Mouse (Mus musculus) intestine, embryonic 14.5 days (tissue): ENCODE data around the gene Gm42906. TPM values are rescaled to one million over a fixed set of nuclear protein-coding genes. Genes with fewer than 3 reads are reported as not detected.
A peak's percentile ranks its signal among the peaks of the same experiment; 100 is the strongest.

Experiments
- ATAC-seq: fragments of 200-750 bp; cut with Nextera tagmentation; replicated peaks from 2 replicates; pipeline ENCODE4 v1.8.0; 2017; ENCODE audit warnings: low read depth, moderate number of reproducible peaks, moderate TSS enrichment, moderate library complexity; ENCODE audit not compliant: low FRiP score, low TSS enrichment
- DNase-seq: peaks from one replicate; pipeline ENCODE4 v3.0.0-alpha.2; 2018; ENCODE audit warnings: low spot score
- H3K27ac ChIP-seq: fragments of 300-500 bp; sonication (generic); 2 replicates; pipeline ENCODE4 v1.5.1; 2014; ENCODE audit warnings: low read depth, mild to moderate bottlenecking, control low read depth
- H3K27me3 ChIP-seq: fragments of 300-500 bp; sonication (generic); replicated peaks from 2 replicates; pipeline ENCODE4 v1.6.1; 2014; ENCODE audit warnings: low read length, control low read depth; ENCODE audit not compliant: control insufficient read depth, insufficient read depth
- H3K36me3 ChIP-seq: fragments of 300-500 bp; sonication (generic); 2 replicates; pipeline ENCODE4 v1.6.1; 2014; ENCODE audit warnings: low read length, control low read depth; ENCODE audit not compliant: control insufficient read depth, insufficient read depth
- H3K4me1 ChIP-seq: fragments of 300-500 bp; sonication (generic); replicated peaks from 2 replicates; pipeline ENCODE4 v1.6.1; 2014; ENCODE audit warnings: low read length, control low read depth, mixed read lengths; ENCODE audit not compliant: control insufficient read depth, insufficient read depth
- H3K4me2 ChIP-seq: fragments of 300-500 bp; sonication (generic); 2 replicates; pipeline ENCODE4 v1.6.1; 2014; ENCODE audit warnings: low read length
- H3K4me3 ChIP-seq: fragments of 300-500 bp; sonication (generic); 2 replicates; pipeline ENCODE4 v1.5.1; 2014; ENCODE audit warnings: low read depth, low read length, control low read depth, mixed read lengths
- H3K9ac ChIP-seq: fragments of 300-500 bp; sonication (generic); 2 replicates; pipeline ENCODE4 v1.6.1; 2014; ENCODE audit warnings: mild to moderate bottlenecking, low read length
- H3K9me3 ChIP-seq: fragments of 300-500 bp; sonication (generic); 2 replicates; pipeline ENCODE4 v1.6.1; 2016; ENCODE audit warnings: low read length, control low read depth; ENCODE audit not compliant: control insufficient read depth
- whole genome bisulfite sequencing: fragments of 180-500 bp; shearing (Covaris S2); extraction: QIAGEN DNeasy Blood & Tissue Kit; methylation state at CpG from one replicate; pipeline ENCODE4 v1.1.7; 2014; 5-methylcytosine and 5-hydroxymethylcytosine counted together
- polyA plus RNA-seq: library from polyadenylated mRNA; unstranded; fragments of >200 nt; fragmentation: Nextera tagmentation; extraction: Ambion mirVana; gene quantifications from 2 replicates; pipeline ENCODE4 v1.2.1, GENCODE M21; 2014

The Gm42906 gene
- polyA plus RNA-seq, 1 experiment from 2014 or later, result not detected

GRCm38 (mm10) chr5:151379210-151379609, 48.8 kb downstream of the Gm42906 start:
- ATAC-seq, result no peak
- H3K9ac ChIP-seq, result no peak overlapping the region
- no peaks in the 10 kb centered on the region for H3K36me3 ChIP-seq
- H3K4me2 ChIP-seq, result no peak overlapping the region
- H3K9me3 ChIP-seq, result no peaks in the 10 kb centered on the region
- WGBS, result 77% methylated on average over 2 of the region's 2 CpGs
- no peak for DNase-seq
- no peaks in the 10 kb centered on the region for H3K4me1 ChIP-seq
- no peak overlapping the region for H3K27ac ChIP-seq
- no peak overlapping the region for H3K4me3 ChIP-seq
- H3K27me3 ChIP-seq, result no peaks in the 10 kb centered on the region

- no peak for DNase-seq
- no peak overlapping the region for H3K4me2 ChIP-seq
- no peak overlapping the region for H3K27ac ChIP-seq
- WGBS, result 72% methylated on average over 4 of the region's 4 CpGs
- H3K4me1 ChIP-seq, result no peaks in the 10 kb centered on the region
- H3K27me3 ChIP-seq, result no peaks in the 10 kb centered on the region
- no peak for ATAC-seq
- no peak overlapping the region for H3K4me3 ChIP-seq
- no peaks in the 10 kb centered on the region for H3K36me3 ChIP-seq
- H3K9ac ChIP-seq, result no peak overlapping the region
- no peaks in the 10 kb centered on the region for H3K9me3 ChIP-seq
Measured at GRCm38 (mm10) chr5:151376931-151377330, 51.0 kb downstream of the Gm42906 start.

GRCm38 (mm10) chr5:151374825-151375224, 53.1 kb downstream of the Gm42906 start:
- WGBS, result 59% methylated on average over 2 of the region's 2 CpGs
- no peaks in the 10 kb centered on the region for H3K4me1 ChIP-seq
- no peak overlapping the region for H3K4me3 ChIP-seq
- ATAC-seq, result no peak
- H3K9ac ChIP-seq, result no peak overlapping the region
- no peaks in the 10 kb centered on the region for H3K27me3 ChIP-seq
- no peaks in the 10 kb centered on the region for H3K9me3 ChIP-seq
- H3K27ac ChIP-seq, result no peak overlapping the region
- no peaks in the 10 kb centered on the region for H3K36me3 ChIP-seq
- no peak overlapping the region for H3K4me2 ChIP-seq
- no peak for DNase-seq

- Histone ChIP-seq H3K4me3 (no peak overlapping the region), H3K9me3 (no peaks in the 10 kb centered on the region), H3K27me3 (no peaks in the 10 kb centered on the region), H3K36me3 (no peaks in the 10 kb centered on the region), H3K4me1 (peaks cover 13% of the 10 kb centered on the region), H3K4me2 (no peak overlapping the region), H3K9ac (no peak overlapping the region), H3K27ac (no peak overlapping the region)
- DNase-seq (no peak), ATAC-seq (no peak)
- WGBS, result 85% methylated on average over 2 of the region's 2 CpGs
Measured at GRCm38 (mm10) chr5:151371130-151371529, 56.8 kb downstream of the Gm42906 start.

GRCm38 (mm10) chr5:151369306-151369721, 58.6 kb downstream of the Gm42906 start:
- H3K4me3 ChIP-seq, result peak overlapping the region; percentile 46
- DNase-seq, result peak; percentile 63
- 38% methylated on average over 5 of the region's 5 CpGs for WGBS
- peaks cover 13% of the 10 kb centered on the region for H3K4me1 ChIP-seq
- H3K9me3 ChIP-seq, result no peaks in the 10 kb centered on the region
- H3K9ac ChIP-seq, result peak overlapping the region; percentile 90
- H3K4me2 ChIP-seq, result peak overlapping the region; percentile 80
- H3K27me3 ChIP-seq, result no peaks in the 10 kb centered on the region
- no peaks in the 10 kb centered on the region for H3K36me3 ChIP-seq
- no peak for ATAC-seq
- peak overlapping the region; percentile 99 for H3K27ac ChIP-seq

- DNase-seq (peak; percentile 99), ATAC-seq (peak; percentile 98)
- Histone ChIP-seq H3K4me3 (peak overlapping the region; percentile 59), H3K36me3 (no peaks in the 10 kb centered on the region), H3K4me2 (peak overlapping the region; percentile 80), H3K9me3 (no peaks in the 10 kb centered on the region), H3K4me1 (peaks cover 13% of the 10 kb centered on the region), H3K27me3 (no peaks in the 10 kb centered on the region), H3K9ac (peak overlapping the region; percentile 90), H3K27ac (peak overlapping the region; percentile 99)
- WGBS, result under 1% methylated on average over 75 of the region's 75 CpGs
Measured at GRCm38 (mm10) chr5:151368395-151369190, 59.4 kb downstream of the Gm42906 start.

GRCm38 (mm10) chr5:151367881-151368394, 60.0 kb downstream of the Gm42906 start:
- no peaks in the 10 kb centered on the region for H3K36me3 ChIP-seq
- H3K27ac ChIP-seq, result peak overlapping the region; percentile 99
- H3K4me1 ChIP-seq, result peaks cover 13% of the 10 kb centered on the region
- H3K4me3 ChIP-seq, result peak overlapping the region; percentile 59
- H3K4me2 ChIP-seq, result peak overlapping the region; percentile 74
- peak; percentile 32 for ATAC-seq
- H3K9ac ChIP-seq, result peak overlapping the region; percentile 79
- H3K27me3 ChIP-seq, result no peaks in the 10 kb centered on the region
- 5% methylated on average over 16 of the region's 16 CpGs for WGBS
- no peaks in the 10 kb centered on the region for H3K9me3 ChIP-seq
- no peak for DNase-seq

GRCm38 (mm10) chr5:151367317-151367716, 60.6 kb downstream of the Gm42906 start:
- WGBS, result 59% methylated on average over 1 of the region's 1 CpGs
- Histone ChIP-seq H3K4me1 (peaks cover 13% of the 10 kb centered on the region), H3K9me3 (no peaks in the 10 kb centered on the region), H3K4me3 (peak overlapping the region; percentile 59; the same call in 1 of the 2 replicates), H3K36me3 (no peaks in the 10 kb centered on the region), H3K27ac (peak overlapping the region; percentile 99), H3K27me3 (no peaks in the 10 kb centered on the region), H3K9ac (peak overlapping the region; percentile 79), H3K4me2 (peak overlapping the region; percentile 74)
- DNase-seq (no peak), ATAC-seq (no peak)
